Mouse (Mus musculus) intestine, embryonic 16.5 days (tissue): ENCODE data around the gene Klk6. TPM values are rescaled to one million over a fixed set of nuclear protein-coding genes. Genes with fewer than 3 reads are reported as not detected.

Experiments
- ATAC-seq: fragments of 200-750 bp; cut with Nextera tagmentation; 2 replicates; pipeline ENCODE4 v1.8.0; 2017; ENCODE audit warnings: moderate TSS enrichment, moderate library complexity
- H3K27ac ChIP-seq: fragments of 300-500 bp; sonication (generic); 2 replicates; pipeline ENCODE4 v1.5.1; 2014; ENCODE audit warnings: mild to moderate bottlenecking, low read length
- H3K27me3 ChIP-seq: fragments of 300-500 bp; sonication (generic); replicated peaks from 2 replicates; pipeline ENCODE4 v1.6.1; 2014; ENCODE audit warnings: low read length, control low read depth, mixed read lengths; ENCODE audit not compliant: control insufficient read depth, insufficient read depth
- H3K36me3 ChIP-seq: fragments of 300-500 bp; sonication (generic); 2 replicates; pipeline ENCODE4 v1.6.1; 2014; ENCODE audit warnings: low read length, control low read depth; ENCODE audit not compliant: control insufficient read depth, insufficient read depth
- H3K4me1 ChIP-seq: fragments of 300-500 bp; sonication (generic); 2 replicates; pipeline ENCODE4 v1.6.1; 2014; ENCODE audit warnings: low read length, control low read depth, mixed read lengths; ENCODE audit not compliant: control insufficient read depth, insufficient read depth
- H3K4me2 ChIP-seq: fragments of 300-500 bp; sonication (generic); 2 replicates; pipeline ENCODE4 v1.6.1; 2014; ENCODE audit warnings: low read depth, low read length, control low read depth
- H3K4me3 ChIP-seq: fragments of 300-500 bp; sonication (generic); 2 replicates; pipeline ENCODE4 v1.5.1; 2014; ENCODE audit warnings: mild to moderate bottlenecking, low read length
- H3K9ac ChIP-seq: fragments of 300-500 bp; sonication (generic); 2 replicates; pipeline ENCODE4 v1.6.1; 2014; ENCODE audit warnings: low read depth, low read length
- H3K9me3 ChIP-seq: fragments of 300-500 bp; sonication (generic); 2 replicates; pipeline ENCODE4 v1.6.1; 2016; ENCODE audit warnings: low read length, control low read depth; ENCODE audit not compliant: control insufficient read depth
- WGBS: fragments of 180-500 bp; shearing (Covaris S2); extraction: QIAGEN DNeasy Blood & Tissue Kit; methylation state at CpG from one replicate; pipeline ENCODE4 v1.1.7; 2014; 5-methylcytosine and 5-hydroxymethylcytosine counted together
- polyA plus RNA-seq: library from polyadenylated mRNA; unstranded; fragments of >200 nt; fragmentation: Nextera tagmentation; extraction: Ambion mirVana; gene quantifications from 2 replicates; pipeline ENCODE4 v1.2.1, GENCODE M21; 2015

Klk6 gene
- polyA plus RNA-seq, 1 experiment from 2014 or later = not detected

DNA sequence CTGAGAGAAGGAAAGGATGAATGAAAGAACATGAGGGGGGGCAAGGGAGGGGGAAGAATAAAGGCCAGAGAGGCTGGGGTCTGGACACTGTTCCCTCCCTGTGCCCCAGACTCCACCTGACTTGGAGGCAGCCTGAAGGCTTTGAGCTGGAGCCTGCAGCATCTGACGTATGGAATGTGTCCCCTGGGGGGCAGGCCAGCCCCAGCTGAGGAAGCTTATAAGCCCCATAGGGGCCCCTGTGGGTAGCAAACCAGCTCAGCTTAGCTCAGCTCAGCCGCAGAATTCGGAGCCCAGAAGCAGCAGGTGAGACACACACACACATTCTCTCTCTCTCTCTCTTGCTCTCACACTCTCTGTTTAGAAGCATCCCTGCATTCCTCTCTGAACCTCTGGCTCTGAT is 56.6 kb downstream of the Klk6 start, which contains the start of gene Klk4:
TSS of gene Klk4 (plus strand) at position 249 of the 400 bp plus-strand sequence.
- H3K4me3 ChIP-seq = no peak within 1 kb of the TSS
- WGBS = 14% methylated on average over 3 of the region's 3 CpGs
- H3K4me1 ChIP-seq = no peaks in the 10 kb centered on the region
- no peaks in the 10 kb centered on the region for H3K36me3 ChIP-seq
- no peak within 1 kb of the TSS for H3K9ac ChIP-seq
- H3K9me3 ChIP-seq = no peaks in the 10 kb centered on the region
- H3K4me2 ChIP-seq = no peak within 1 kb of the TSS
- H3K27me3 ChIP-seq = 0 out of 2 replicates have a peak, but pooled peaks cover 2% of the 10 kb centered on the region
- no peak within 1 kb of the TSS for H3K27ac ChIP-seq
- ATAC-seq = no peak

Other genes with a start within 250 kb of the Klk6 start
- 7.5 and 8.3 TPM in 2 replicates for gene Zfp719, start 244.9 kb upstream of the Klk6 start, polyA plus RNA-seq
- gene Zfp819, start 217.3 kb upstream of the Klk6 start, polyA plus RNA-seq = not detected in 2 replicates
- gene Ceacam18, start 189.8 kb upstream of the Klk6 start, polyA plus RNA-seq = 9.9 and 10.1 TPM in 2 replicates
- 1.6 TPM in 2 replicates for gene Siglece, start 164.3 kb upstream of the Klk6 start, polyA plus RNA-seq
- 11.2 and 11.7 TPM in 2 replicates for gene Ctu1, start 152.5 kb upstream of the Klk6 start, polyA plus RNA-seq
- gene Klk14, start 134.1 kb upstream of the Klk6 start, polyA plus RNA-seq = 0.11 and 0.33 TPM in 2 replicates
- gene Klk13, start 111.9 kb upstream of the Klk6 start, polyA plus RNA-seq = 0.27 and 0.33 TPM in 2 replicates
- not detected in 2 replicates for gene Klk12, start 55.6 kb upstream of the Klk6 start, polyA plus RNA-seq
- gene Klk11, start 49.9 kb upstream of the Klk6 start, polyA plus RNA-seq = 0.75 and 1.7 TPM in 2 replicates
- gene Klk10, start 43.5 kb upstream of the Klk6 start, polyA plus RNA-seq = 2.5 and 6.3 TPM in 2 replicates
- gene Klk9, start 32.6 kb upstream of the Klk6 start, polyA plus RNA-seq = 0.15 TPM in 1 of 2 replicates, not detected in the other
- 9.4 and 12.9 TPM in 2 replicates for gene Klk8, start 26.9 kb upstream of the Klk6 start, polyA plus RNA-seq
- not detected in 2 replicates for gene Klk7, start 13.2 kb upstream of the Klk6 start, polyA plus RNA-seq
- not detected in 2 replicates for gene Klk5, start 17.5 kb downstream of the Klk6 start, polyA plus RNA-seq
- not detected in 2 replicates for gene Klk4, start 56.7 kb downstream of the Klk6 start, polyA plus RNA-seq
- 0.17 TPM in 1 of 2 replicates, not detected in the other for gene Klk15, start 109.2 kb downstream of the Klk6 start, polyA plus RNA-seq
- 0.97 and 1.2 TPM in 2 replicates for gene Klk1b8, start 126.2 kb downstream of the Klk6 start, polyA plus RNA-seq
- gene Klk1b1, start 142.3 kb downstream of the Klk6 start, polyA plus RNA-seq = not detected in 2 replicates
- gene Klk1b9, start 151.6 kb downstream of the Klk6 start, polyA plus RNA-seq = not detected in 2 replicates
- gene Klk1b11, start 171.4 kb downstream of the Klk6 start, polyA plus RNA-seq = not detected in 2 replicates
- not detected in 2 replicates for gene Klk1b26, start 187.7 kb downstream of the Klk6 start, polyA plus RNA-seq
- gene Klk1b27, start 227.8 kb downstream of the Klk6 start, polyA plus RNA-seq = not detected in 2 replicates